Mouse (Mus musculus) heart, adult 18-20 months (tissue): Measurements from ENCODE around the gene Rnase12. TPM values are rescaled to one million over a fixed set of nuclear protein-coding genes. Genes with fewer than 3 reads are reported as not detected.

Experiments
- DNase-seq, 2 experiments: peaks; one replicate each; pipeline ENCODE4 v3.0.0; 2021 to 2022; ENCODE audit warnings: mixed read lengths in 1 of 2
- total RNA-seq, 2 experiments: library from RNA; stranded (reverse); gene quantifications; 2 replicates each; pipeline ENCODE4 v1.2.3; 2021

The Rnase12 gene
- total RNA-seq, 2 experiments from 2014 or later, result not detected

GRCm38 (mm10) chr14:51085086-51085485 lies 27.6 kb upstream of the Rnase12 start:
- DNase-seq, result no peak

DNA sequence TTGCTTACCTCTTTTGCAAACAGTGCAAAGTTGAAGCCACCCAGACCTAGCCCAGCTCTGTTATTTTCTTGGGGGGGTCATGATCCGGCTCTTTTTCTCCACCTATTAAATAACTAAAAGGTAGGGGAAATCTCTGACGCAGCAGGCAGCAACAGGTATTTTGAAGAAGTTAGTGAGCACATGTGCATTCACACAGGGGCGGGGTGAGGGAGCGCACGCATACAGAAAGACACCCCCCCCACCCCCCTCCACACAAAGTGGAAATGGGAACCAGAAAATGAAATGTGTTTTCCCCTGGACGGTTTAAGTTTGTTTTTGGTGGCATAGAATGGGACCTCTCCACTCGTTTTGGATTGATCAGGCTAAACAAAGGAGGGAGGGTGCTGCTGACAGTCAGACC lies 26.3 kb upstream of the Rnase12 start:
- DNase-seq, result no peak

DNA sequence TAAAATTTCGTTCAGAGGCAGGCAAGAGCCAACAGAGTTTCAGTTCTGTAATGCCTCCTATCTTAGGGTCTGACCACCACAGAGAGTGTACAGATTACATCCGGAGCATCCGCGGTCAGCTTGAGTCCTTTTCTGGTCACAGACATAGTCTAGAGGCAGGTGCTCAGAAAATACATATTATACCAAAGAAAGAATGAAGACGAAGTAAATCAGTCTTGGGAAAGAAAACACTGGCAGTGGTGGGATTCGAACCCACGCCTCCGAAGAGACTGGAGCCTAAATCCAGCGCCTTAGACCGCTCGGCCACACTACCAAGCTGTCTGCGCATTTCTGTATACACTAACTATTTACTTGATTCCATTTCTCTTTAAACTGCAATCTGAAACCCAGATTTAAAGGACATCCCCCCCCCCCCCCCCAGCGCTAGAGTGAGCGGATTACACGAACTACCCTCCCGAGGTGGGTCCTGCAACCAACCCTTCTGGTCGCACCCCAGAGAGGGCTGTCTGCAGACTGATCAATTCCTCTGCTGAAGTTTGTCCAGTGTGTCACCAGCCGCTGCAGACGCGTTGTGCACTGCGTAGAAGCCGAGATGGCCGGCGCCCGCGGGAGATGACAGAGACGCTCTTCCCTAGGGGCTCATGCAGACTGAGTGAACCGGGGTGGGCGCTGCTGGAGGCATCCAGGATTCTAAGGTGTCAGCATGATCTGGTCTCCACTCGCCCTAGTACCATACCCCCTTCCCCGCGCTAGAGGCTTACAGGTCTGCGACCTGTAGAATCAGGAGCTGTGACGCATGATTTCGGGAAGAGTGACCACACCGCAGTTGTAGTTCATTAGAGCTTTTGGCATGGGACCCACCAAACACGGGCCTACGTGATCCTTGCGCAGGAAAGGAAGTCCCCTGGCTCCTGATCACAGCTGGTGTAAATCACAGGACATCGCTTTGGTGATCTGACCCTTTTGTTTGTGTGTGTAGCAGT lies 25.4 kb upstream of the Rnase12 start:
- peak; percentile 81 to 92 for DNase-seq

DNA sequence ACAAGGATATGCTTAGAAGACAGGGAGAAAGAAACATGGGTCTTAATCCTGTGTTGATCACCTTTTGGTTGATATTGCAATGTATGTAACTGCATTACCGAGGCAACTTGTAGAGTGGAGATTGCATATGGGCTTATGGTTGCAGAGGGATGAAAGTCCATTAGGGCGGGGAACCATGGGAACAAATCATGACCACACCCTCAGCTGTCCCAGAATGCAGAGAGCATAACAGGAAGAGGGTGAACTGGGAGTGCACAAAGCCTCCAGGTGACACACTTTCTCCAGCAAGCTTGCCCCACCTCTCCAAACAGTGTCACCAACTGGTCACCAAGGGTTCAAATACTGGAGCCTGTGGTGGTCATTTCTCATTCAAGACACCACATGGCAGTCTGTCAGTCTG lies 23.6 kb upstream of the Rnase12 start:
- no peak for DNase-seq

GRCm38 (mm10) chr14:51079180-51079579 lies 21.7 kb upstream of the Rnase12 start:
- no peak for DNase-seq

GRCm38 (mm10) chr14:51074335-51074734 lies 16.9 kb upstream of the Rnase12 start, which contains the start of gene Olfr750:
Gene Olfr750, minus strand, starts transcription at chr14:51074435.
- DNase-seq, result no peak

GRCm38 (mm10) chr14:51069617-51070016 lies 12.2 kb upstream of the Rnase12 start:
- peak; percentile 40 to 65 for DNase-seq

DNA sequence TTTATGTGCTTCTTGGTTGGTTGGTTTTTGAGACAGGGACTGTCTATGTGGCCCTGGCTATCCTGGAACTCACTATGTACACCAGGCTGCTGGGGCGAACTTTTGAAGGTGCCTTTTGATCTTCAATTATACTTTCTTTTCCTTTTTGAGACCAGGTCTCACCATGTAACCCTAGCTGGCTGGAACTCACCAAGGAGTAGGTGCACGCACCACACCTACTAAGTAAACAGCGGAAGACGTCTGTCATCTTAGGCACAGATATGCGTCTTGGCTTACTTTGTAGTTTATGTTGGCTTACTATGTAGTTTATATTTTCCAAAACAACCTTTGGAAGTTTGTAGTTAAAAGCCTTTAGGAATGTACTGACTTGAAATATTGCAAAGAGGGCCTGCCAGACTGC lies 11.5 kb upstream of the Rnase12 start:
- peak in 1 of 2 experiments; percentile 19 for DNase-seq

- no peak for DNase-seq
Observed at GRCm38 (mm10) chr14:51060761-51061160, 3.3 kb upstream of the Rnase12 start.

GRCm38 (mm10) chr14:51054243-51055237 lies 2.9 kb downstream of the Rnase12 start:
- DNase-seq, result no peak

DNA sequence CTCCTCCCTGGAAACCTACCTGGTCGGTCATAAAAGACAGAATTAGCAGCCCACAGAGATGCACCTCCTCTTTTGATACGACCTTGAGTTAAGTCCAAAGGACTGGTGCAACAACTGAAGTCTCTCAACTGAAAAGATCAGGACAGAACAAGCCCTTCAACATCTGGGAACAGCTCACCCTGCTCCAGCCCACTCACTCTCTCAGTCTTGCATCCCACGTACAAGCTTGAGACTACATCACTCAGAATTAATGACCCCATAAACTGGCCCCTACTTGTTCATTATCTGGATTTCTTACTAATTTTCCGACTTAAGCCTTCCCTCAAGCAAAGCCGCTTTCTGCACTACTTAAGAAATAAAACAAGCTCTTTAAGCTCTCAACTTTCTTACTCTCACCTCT lies 4.3 kb downstream of the Rnase12 start:
- no peak for DNase-seq

- DNase-seq, result no peak
Observed at GRCm38 (mm10) chr14:51051941-51052340, 5.5 kb downstream of the Rnase12 start.

DNA sequence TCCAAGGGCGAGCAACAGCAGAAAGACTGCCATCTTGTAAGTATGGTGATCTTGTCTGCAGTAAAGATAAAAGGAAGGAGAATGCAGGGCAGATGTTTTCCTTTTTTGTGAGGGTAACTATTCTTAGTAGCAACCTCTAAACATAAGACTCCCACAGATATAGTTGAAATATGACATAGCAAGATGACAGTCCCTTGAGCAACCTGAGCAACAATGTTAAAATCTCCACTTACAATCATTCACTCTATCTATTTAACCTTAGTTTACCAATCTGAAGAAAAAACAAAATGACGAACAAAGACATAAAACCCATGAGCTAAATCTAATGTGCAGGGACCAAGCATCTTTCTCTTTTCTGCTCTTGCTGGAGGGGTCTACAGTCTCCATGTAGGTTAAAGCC lies 7.4 kb downstream of the Rnase12 start, which contains the start of gene Rnase11:
Gene Rnase11 (minus strand): TSS at position 101 of the 400 bp plus-strand sequence.
- no peak for DNase-seq

- DNase-seq, result no peak
Observed at GRCm38 (mm10) chr14:51047846-51048245, 9.6 kb downstream of the Rnase12 start.

- DNase-seq, result no peak
Observed at GRCm38 (mm10) chr14:51041769-51042168, 15.7 kb downstream of the Rnase12 start, which contains the start of gene Rnase9. Gene Rnase9, minus strand, starts transcription at chr14:51041869.

- DNase-seq, result no peak
Observed at GRCm38 (mm10) chr14:51036214-51036613, 21.2 kb downstream of the Rnase12 start.

DNA sequence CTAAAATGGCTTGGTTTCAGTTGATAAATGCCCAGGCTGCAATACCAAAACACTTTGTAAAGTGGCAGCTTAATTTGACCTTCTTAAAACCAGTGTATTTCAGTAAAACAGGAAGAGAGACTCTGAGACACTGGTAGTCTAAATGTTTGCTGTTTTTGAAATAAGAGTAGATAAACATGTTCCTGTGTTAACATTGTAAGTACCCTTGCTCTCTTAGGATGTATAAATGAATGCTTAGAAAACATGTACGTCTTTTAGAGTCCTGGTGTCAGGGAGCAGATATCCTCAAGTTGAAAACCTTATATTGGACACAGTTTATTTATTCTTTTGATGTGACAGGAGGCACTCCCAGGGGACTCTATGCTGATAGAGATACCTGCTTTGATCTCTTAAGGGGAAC lies 22.3 kb downstream of the Rnase12 start:
- DNase-seq, result no peak

DNA sequence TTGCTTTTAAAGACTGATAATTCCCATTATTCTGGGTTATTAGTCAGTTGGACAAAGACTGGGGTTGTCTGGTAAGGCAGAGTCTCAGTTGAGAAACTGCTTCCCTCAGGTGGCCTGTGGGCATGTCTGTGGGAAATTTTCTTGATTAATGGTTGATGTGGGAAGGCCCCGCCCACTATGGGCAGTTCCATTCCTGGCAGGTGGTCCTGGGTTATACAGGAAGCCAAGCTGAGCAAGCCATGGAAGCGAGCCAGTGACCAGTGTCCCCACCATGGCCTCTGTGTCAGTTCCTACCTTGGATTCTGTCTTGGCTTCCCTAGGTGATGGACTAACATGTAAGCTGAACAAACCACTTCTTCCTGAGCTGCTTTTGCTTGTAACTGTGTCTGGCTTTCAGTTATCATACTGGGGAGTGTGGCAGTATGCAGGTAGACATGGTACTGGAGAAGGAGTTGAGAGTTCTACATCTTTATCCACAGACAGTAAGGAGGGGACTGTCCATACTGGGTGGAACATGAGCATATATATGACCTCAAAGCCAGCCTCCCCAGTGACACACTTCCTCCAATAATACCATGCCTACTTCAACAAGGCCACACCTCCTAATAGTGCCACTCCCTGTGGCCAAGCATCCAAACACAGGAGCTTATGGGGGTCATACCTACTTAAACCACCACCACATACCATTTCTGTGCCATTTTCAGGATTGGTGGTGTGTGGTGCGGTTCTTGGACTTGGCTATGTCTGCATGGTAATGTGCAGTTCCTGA lies 29.9 kb downstream of the Rnase12 start:
- no peak for DNase-seq

DNA sequence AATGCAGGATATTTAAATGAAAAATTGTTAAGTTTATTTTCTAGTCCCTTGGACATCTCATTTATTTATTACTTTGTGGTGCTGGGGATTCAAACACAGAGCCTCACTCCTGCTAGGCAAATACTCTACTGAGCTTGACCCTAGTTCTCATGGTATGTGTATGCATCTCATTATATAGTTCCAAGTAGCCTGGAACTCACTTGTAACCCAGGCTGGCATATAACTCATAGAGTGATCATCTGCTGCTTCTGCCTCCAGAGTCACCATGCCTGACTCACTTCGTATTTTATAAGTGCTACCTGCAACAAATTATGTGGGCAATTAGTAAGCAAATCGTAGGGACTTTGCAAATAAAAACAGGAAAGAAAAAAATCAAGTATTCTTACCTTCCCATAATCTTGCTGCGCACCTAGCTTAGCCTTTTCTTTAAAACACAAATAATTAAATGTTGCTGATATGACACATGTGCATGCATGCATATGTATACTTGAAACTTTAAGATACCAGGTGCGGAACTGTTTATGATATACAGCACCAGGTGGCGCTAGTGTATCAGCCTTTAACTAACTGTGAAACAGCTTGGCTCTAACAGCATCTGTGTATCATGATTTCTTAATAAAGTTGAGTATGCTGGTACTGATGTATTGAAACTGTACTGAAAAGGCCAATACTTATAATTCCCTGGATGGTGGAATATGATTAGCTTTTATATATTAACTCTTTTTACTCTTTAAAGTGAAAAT lies 30.9 kb downstream of the Rnase12 start:
- peak; percentile 76 to 79 for DNase-seq

DNA sequence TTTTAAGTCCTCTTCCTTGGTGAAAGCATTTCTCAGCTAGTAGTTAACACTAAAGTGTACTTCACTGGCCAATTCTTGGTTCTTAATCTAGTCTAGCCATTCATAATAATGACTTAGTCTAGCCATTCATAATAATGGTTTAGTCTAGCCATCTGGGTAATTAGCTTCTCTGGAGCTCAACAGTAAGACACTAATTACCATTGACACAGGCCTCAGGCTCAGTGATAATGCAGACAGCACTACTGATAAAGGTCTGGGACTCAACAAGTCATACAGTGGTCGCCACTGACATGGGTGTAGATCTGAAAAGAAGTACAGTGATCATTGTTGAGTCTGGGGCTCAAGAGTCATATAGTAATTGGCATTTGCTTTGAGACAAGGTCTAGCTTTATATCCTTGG lies 32.6 kb downstream of the Rnase12 start:
- no peak for DNase-seq

DNA sequence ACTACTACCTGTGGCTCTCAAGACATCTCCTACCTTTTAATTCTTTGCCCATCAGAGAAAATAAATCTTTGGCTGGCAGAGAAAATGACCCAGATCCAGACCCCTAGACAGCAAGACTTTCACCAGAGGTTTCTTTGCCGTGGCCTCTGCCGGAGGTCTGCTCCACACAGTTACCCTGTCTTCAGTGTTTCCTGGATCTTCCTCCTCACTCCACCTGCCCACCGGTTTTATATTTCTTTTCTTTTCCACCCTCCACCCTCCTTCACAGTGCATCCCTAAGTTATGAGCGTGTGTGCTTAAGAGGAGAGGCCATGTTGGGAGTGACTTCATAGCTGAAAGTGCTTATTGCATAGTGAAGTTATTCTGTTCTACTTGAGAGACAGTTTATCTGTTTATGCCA lies 34.0 kb downstream of the Rnase12 start:
- no peak for DNase-seq
